Mouse (Mus musculus): ENCODE data around the gene Grcc10.

The Grcc10 gene

GRCm38 (mm10) chr6:124729850-124730705 is 11.1 kb downstream of the Grcc10 start:
- DNase-seq, result no peak

- DNase-seq, result no peak
Observed at GRCm38 (mm10) chr6:124728621-124729020, 12.6 kb downstream of the Grcc10 start.

- DNase-seq, result no peak
Observed at GRCm38 (mm10) chr6:124724472-124724871, 16.7 kb downstream of the Grcc10 start.

- DNase-seq, result no peak
Observed at GRCm38 (mm10) chr6:124723541-124723940, 17.6 kb downstream of the Grcc10 start.

- no peak for DNase-seq
Observed at GRCm38 (mm10) chr6:124722876-124723473, 18.2 kb downstream of the Grcc10 start.

- DNase-seq, result no peak
Observed at GRCm38 (mm10) chr6:124720904-124721303, 20.3 kb downstream of the Grcc10 start.

- no peak for DNase-seq
Observed at GRCm38 (mm10) chr6:124719354-124719978, 21.7 kb downstream of the Grcc10 start.

- DNase-seq, result peak; percentile 55
Observed at GRCm38 (mm10) chr6:124718703-124719102, 22.5 kb downstream of the Grcc10 start.

- no peak for DNase-seq
Observed at GRCm38 (mm10) chr6:124717968-124718367, 23.2 kb downstream of the Grcc10 start.

- peak; percentile 58 for DNase-seq
Observed at GRCm38 (mm10) chr6:124716864-124717490, 24.2 kb downstream of the Grcc10 start.

- DNase-seq, result no peak
Observed at GRCm38 (mm10) chr6:124712918-124713317, 28.3 kb downstream of the Grcc10 start.

- peak; percentile 99 for DNase-seq
Observed at GRCm38 (mm10) chr6:124711824-124712782, 29.1 kb downstream of the Grcc10 start, which contains the start of the genes Emg1 and Phb2. TSS of gene Emg1 (minus strand) at chr6:124712178. TSS of gene Phb2 (plus strand) at chr6:124712336.

- DNase-seq, result no peak
Observed at GRCm38 (mm10) chr6:124708289-124708889, 32.8 kb downstream of the Grcc10 start.

GRCm38 (mm10) chr6:124706061-124706627 is 35.0 kb downstream of the Grcc10 start:
- DNase-seq, result no peak

- DNase-seq, result no peak
Observed at GRCm38 (mm10) chr6:124704417-124704816, 36.8 kb downstream of the Grcc10 start.

GRCm38 (mm10) chr6:124703789-124704188 is 37.4 kb downstream of the Grcc10 start:
- no peak for DNase-seq

- peak; percentile 80 for DNase-seq
Observed at GRCm38 (mm10) chr6:124702784-124703103, 38.4 kb downstream of the Grcc10 start.

- DNase-seq, result no peak
Observed at GRCm38 (mm10) chr6:124702102-124702783, 38.9 kb downstream of the Grcc10 start.

GRCm38 (mm10) chr6:124701338-124701737 is 39.8 kb downstream of the Grcc10 start:
- no peak for DNase-seq

- peak; percentile 69 for DNase-seq
Observed at GRCm38 (mm10) chr6:124699962-124700610, 41.1 kb downstream of the Grcc10 start.
